Mouse (Mus musculus): ENCODE measurements at regions not wholly inside any gene's neighbourhood (a gene's known extent, or its start where the extent isn't known, plus 50 kb on each side); places are given as distances from the start of the nearest gene placed in this dataset.

- peak in 1 of 2 experiments; percentile 2 for DNase-seq
These were observed 955.0 kb upstream of the Pcdh10 start for GRCm38 (mm10) chr3:44423166-44423565.

GRCm38 (mm10) chr3:44468078-44468477, 910.1 kb upstream of the Pcdh10 start:
- no peak for DNase-seq

Measured in adrenal gland, postnatal 36 days (tissue).